Comparison of ENCODE assay signal across 8 mouse cellular contexts in the genomic region with DNA sequence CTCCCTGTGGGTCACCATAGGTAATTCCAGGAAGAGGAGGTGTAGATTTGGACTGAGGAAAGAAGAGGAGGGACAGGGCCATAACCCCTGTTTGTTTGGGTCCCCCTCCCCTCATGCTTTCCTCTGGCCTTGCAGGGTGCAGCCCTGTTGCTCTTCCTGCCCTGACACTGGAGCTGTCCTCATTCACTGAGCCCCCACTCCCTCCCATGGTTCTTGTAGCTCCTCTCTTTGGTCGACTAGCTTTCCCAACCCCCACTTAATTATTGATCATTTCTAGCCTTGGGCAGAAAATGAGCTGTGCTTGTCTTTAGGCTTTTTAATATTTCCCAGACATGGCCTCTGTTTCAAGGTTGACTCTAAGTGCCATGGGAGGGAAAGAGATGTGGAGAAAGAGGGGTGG. TPM values are rescaled to one million over a fixed set of nuclear protein-coding genes. Genes with fewer than 3 reads are reported as not detected.
DNase-seq lines count a peak whose midpoint lies in the region; ATAC-seq and TF ChIP-seq lines count a peak whose summit lies in the region.
"Had no signal": no experiment of that assay in that cellular context is flagged by ENCODE, and none has a peak within 500 bp of the region (broad histone marks: within the 10 kb centered on the region; RNA-seq: fewer than 3 reads in every experiment).

No protein-coding gene starts in this region.

- 8% methylated on average over 1 of the region's 1 CpGs for WGBS in embryonic facial prominence, embryonic 14.5 days
- 22% methylated on average over 1 of the region's 1 CpGs for WGBS in intestine, postnatal 0 days
- WGBS in olfactory bulb, adult 2 months, result 7% methylated on average over 1 of the region's 1 CpGs

- peak overlapping the region; percentile 78 for H3K4me2 ChIP-seq in embryonic facial prominence, embryonic 14.5 days (ENCODE audit: low read depth, low read length)
- H3K4me2 ChIP-seq in intestine, postnatal 0 days (replicated peaks; ENCODE audit: low read depth), result peak overlapping the region; percentile 85

- no peak for TF ChIP-seq CTCF in layer of hippocampus, adult 2 months (conservative IDR thresholded peaks at IDR 0.05)
- no peak for TF ChIP-seq CTCF in intestine, postnatal 0 days (IDR thresholded peaks at IDR 0.05; ENCODE audit: low read depth)
- TF ChIP-seq CTCF in olfactory bulb, adult 2 months (IDR thresholded peaks at IDR 0.05; ENCODE audit: insufficient read depth, low read depth, low read length), result no peak

- H3K4me3 ChIP-seq in layer of hippocampus, adult 2 months, result peak overlapping the region; percentile 75
- H3K4me3 ChIP-seq in embryonic facial prominence, embryonic 14.5 days (ENCODE audit: low read depth, low read length), result peak overlapping the region; percentile 67
- peak overlapping the region; percentile 61 for H3K4me3 ChIP-seq in intestine, postnatal 0 days (ENCODE audit: low read depth, low read length)
- peak overlapping the region; percentile 16; the same call in 1 of the 2 replicates for H3K4me3 ChIP-seq in olfactory bulb, adult 2 months (ENCODE audit: insufficient read depth, low read depth, low read length)

- no peak for ATAC-seq in embryonic facial prominence, embryonic 14.5 days (ENCODE audit: low read depth)
- ATAC-seq in intestine, postnatal 0 days, result no peak

- H3K36me3 ChIP-seq in embryonic facial prominence, embryonic 14.5 days (ENCODE audit: control insufficient read depth, insufficient read depth, low read length), result peaks cover 20% of the 10 kb centered on the region
- peaks cover 17% of the 10 kb centered on the region for H3K36me3 ChIP-seq in intestine, postnatal 0 days (ENCODE audit: control insufficient read depth, insufficient read depth)

- H3K4me1 ChIP-seq in embryonic facial prominence, embryonic 14.5 days (ENCODE audit: control insufficient read depth, insufficient read depth, low read length), result peaks cover 8% of the 10 kb centered on the region
- peaks cover 11% of the 10 kb centered on the region for H3K4me1 ChIP-seq in intestine, postnatal 0 days (replicated peaks; ENCODE audit: control insufficient read depth, insufficient read depth, low read length)
- H3K4me1 ChIP-seq in olfactory bulb, adult 2 months (ENCODE audit: control insufficient read depth, insufficient read depth, low read length), result peaks cover 15% of the 10 kb centered on the region

- peak overlapping the region; percentile 96 for H3K27ac ChIP-seq in layer of hippocampus, adult 2 months
- peak overlapping the region; percentile 97; the same call in 1 of the 2 replicates for H3K27ac ChIP-seq in embryonic facial prominence, embryonic 14.5 days (replicated peaks; ENCODE audit: low read depth, low read length)
- peak overlapping the region; percentile 93 for H3K27ac ChIP-seq in intestine, postnatal 0 days (ENCODE audit: low read depth, low read length)
- H3K27ac ChIP-seq in olfactory bulb, adult 2 months (ENCODE audit: insufficient read depth, low read depth, low read length), result peak overlapping the region; percentile 41; the same call in 1 of the 2 replicates

- H3K9me3 ChIP-seq in embryonic facial prominence, embryonic 14.5 days (ENCODE audit: control insufficient read depth, low read length), result no peaks in the 10 kb centered on the region
- no peaks in the 10 kb centered on the region for H3K9me3 ChIP-seq in intestine, postnatal 0 days (ENCODE audit: control insufficient read depth)

- H3K9ac ChIP-seq in embryonic facial prominence, embryonic 14.5 days (ENCODE audit: low read depth, low read length), result peak overlapping the region; percentile 92
- H3K9ac ChIP-seq in intestine, postnatal 0 days (ENCODE audit: low read depth, low read length), result peak overlapping the region; percentile 83

- no peak for TF ChIP-seq POLR2A in olfactory bulb, adult 2 months (IDR thresholded peaks at IDR 0.05; ENCODE audit: insufficient read depth, low read depth, low read length)

- no peak for DNase-seq in layer of hippocampus, adult 2 months (ENCODE audit: low spot score in 2 of 2)
- DNase-seq in layer of hippocampus, postnatal 10 days (ENCODE audit: low spot score in 2 of 2), result no peak
- no peak for DNase-seq in embryonic facial prominence, embryonic 14.5 days (ENCODE audit: low spot score)
- no peak for DNase-seq in gastrocnemius, adult 18-20 months (ENCODE audit: low spot score)
- no peak for DNase-seq in c-Kit-positive CD71-positive TER-119-positive erythroid progenitor cells, embryonic 14.5 days (ENCODE audit: low spot score)

- no peaks in the 10 kb centered on the region for H3K27me3 ChIP-seq in embryonic facial prominence, embryonic 14.5 days (replicated peaks; ENCODE audit: control insufficient read depth, insufficient read depth, low read length)
- H3K27me3 ChIP-seq in intestine, postnatal 0 days (replicated peaks; ENCODE audit: control insufficient read depth, insufficient read depth, low read length), result no peaks in the 10 kb centered on the region

RNA-seq across cellular contexts. Expression of a gene that starts 2.2 kb away (rescaled TPM):
- 10 to 100 TPM; 22.0 to 22.4 TPM for total RNA-seq in layer of hippocampus, adult 2 months (2021)
- total RNA-seq in layer of hippocampus, postnatal 10 days (2021), result 10 to 100 TPM; 34.9 to 36.3 TPM
- 24.2 and 24.4 TPM in 2 replicates for polyA plus RNA-seq in embryonic facial prominence, embryonic 14.5 days (2014; fragmentation: Nextera tagmentation; extraction: Ambion mirVana)
- 9.2 and 10.1 TPM in 2 replicates for polyA plus RNA-seq in intestine, postnatal 0 days (2015; fragmentation: Nextera tagmentation; extraction: Ambion mirVana)
- not detected in 2 replicates for polyA plus RNA-seq in olfactory bulb, adult 2 months (2012; ENCODE audit: insufficient read depth, insufficient read length, low replicate concordance, missing spikeins)
- 10 to 100 TPM; 51.3 to 56.0 TPM for total RNA-seq in gastrocnemius, adult 18-20 months (2021)

RNA-seq across cellular contexts. Expression of a gene that starts 2.9 kb away (rescaled TPM):
- 10 to 100 TPM; 19.1 to 22.7 TPM for total RNA-seq in layer of hippocampus, adult 2 months (2021)
- total RNA-seq in layer of hippocampus, postnatal 10 days (2021), result 10 to 100 TPM; 26.5 to 27.6 TPM
- polyA plus RNA-seq in embryonic facial prominence, embryonic 14.5 days (2014; fragmentation: Nextera tagmentation; extraction: Ambion mirVana), result 37.7 and 44.9 TPM in 2 replicates
- polyA plus RNA-seq in intestine, postnatal 0 days (2015; fragmentation: Nextera tagmentation; extraction: Ambion mirVana), result 36.4 and 38.0 TPM in 2 replicates
- not detected in 2 replicates for polyA plus RNA-seq in olfactory bulb, adult 2 months (2012; ENCODE audit: insufficient read depth, insufficient read length, low replicate concordance, missing spikeins)
- total RNA-seq in gastrocnemius, adult 18-20 months (2021), result 10 to 100 TPM; 29.7 to 30.6 TPM

RNA-seq across cellular contexts. Expression of a gene that starts 22.9 kb away (rescaled TPM):
- total RNA-seq in layer of hippocampus, adult 2 months (2021), result 1 to 10 TPM; 1.5 TPM
- under 1 TPM; 0.65 to 0.75 TPM for total RNA-seq in layer of hippocampus, postnatal 10 days (2021)
- 2.8 TPM in 2 replicates for polyA plus RNA-seq in embryonic facial prominence, embryonic 14.5 days (2014; fragmentation: Nextera tagmentation; extraction: Ambion mirVana)
- polyA plus RNA-seq in intestine, postnatal 0 days (2015; fragmentation: Nextera tagmentation; extraction: Ambion mirVana), result 2.0 and 2.3 TPM in 2 replicates
- polyA plus RNA-seq in olfactory bulb, adult 2 months (2012; ENCODE audit: insufficient read depth, insufficient read length, low replicate concordance, missing spikeins), result not detected in 2 replicates
- under 1 TPM in 1 of 2 experiments, not detected in 1; 0.17 TPM for total RNA-seq in gastrocnemius, adult 18-20 months (2021)

RNA-seq across cellular contexts. Expression of a gene that starts 30.5 kb away (rescaled TPM):
- total RNA-seq in layer of hippocampus, adult 2 months (2021), result 10 to 100 TPM; 53.1 to 63.3 TPM
- 10 to 100 TPM; 45.4 to 46.6 TPM for total RNA-seq in layer of hippocampus, postnatal 10 days (2021)
- polyA plus RNA-seq in embryonic facial prominence, embryonic 14.5 days (2014; fragmentation: Nextera tagmentation; extraction: Ambion mirVana), result 133 and 134 TPM in 2 replicates
- 109 and 120 TPM in 2 replicates for polyA plus RNA-seq in intestine, postnatal 0 days (2015; fragmentation: Nextera tagmentation; extraction: Ambion mirVana)
- polyA plus RNA-seq in olfactory bulb, adult 2 months (2012; ENCODE audit: insufficient read depth, insufficient read length, low replicate concordance, missing spikeins), result not detected in 2 replicates
- 10 to 100 TPM; 14.7 to 22.1 TPM for total RNA-seq in gastrocnemius, adult 18-20 months (2021)

RNA-seq across cellular contexts. Expression of a gene that starts 33.1 kb away (rescaled TPM):
- under 1 TPM; 0.37 to 0.69 TPM for total RNA-seq in layer of hippocampus, adult 2 months (2021)
- total RNA-seq in layer of hippocampus, postnatal 10 days (2021), result under 1 TPM in 1 of 2 experiments, not detected in 1; 0.25 TPM
- polyA plus RNA-seq in embryonic facial prominence, embryonic 14.5 days (2014; fragmentation: Nextera tagmentation; extraction: Ambion mirVana), result 6.1 and 6.9 TPM in 2 replicates
- polyA plus RNA-seq in intestine, postnatal 0 days (2015; fragmentation: Nextera tagmentation; extraction: Ambion mirVana), result not detected in 2 replicates
- not detected in 2 replicates for polyA plus RNA-seq in olfactory bulb, adult 2 months (2012; ENCODE audit: insufficient read depth, insufficient read length, low replicate concordance, missing spikeins)
- total RNA-seq in gastrocnemius, adult 18-20 months (2021), result not detected
- total RNA-seq: monocyte, adult 5-6 weeks had no signal

Comparison
In these comparisons a context has a peak if more than half of its experiments do, and no peak if none do; other contexts are left out.
1. H3K27ac ChIP-seq: peak in every context shown above with its lines; median percentile 97 in embryonic facial prominence, embryonic 14.5 days; 96 in layer of hippocampus, adult 2 months; 93 in intestine, postnatal 0 days; 41 in olfactory bulb, adult 2 months.
2. H3K4me3 ChIP-seq: peak in every context shown above with its lines; median percentile 75 in layer of hippocampus, adult 2 months; 67 in embryonic facial prominence, embryonic 14.5 days; 61 in intestine, postnatal 0 days; 16 in olfactory bulb, adult 2 months.